Mouse (Mus musculus): ENCODE results near the gene Cd59b. TPM values are rescaled to one million over a fixed set of nuclear protein-coding genes. Genes with fewer than 3 reads are reported as not detected.
A peak's percentile ranks its signal among the peaks of the same experiment; 100 is the strongest.

The Cd59b gene
- polyA plus RNA-seq (2016; fragmentation: Nextera tagmentation; extraction: Ambion mirVana) = 3.8 and 5.0 TPM in 2 replicates

DNA sequence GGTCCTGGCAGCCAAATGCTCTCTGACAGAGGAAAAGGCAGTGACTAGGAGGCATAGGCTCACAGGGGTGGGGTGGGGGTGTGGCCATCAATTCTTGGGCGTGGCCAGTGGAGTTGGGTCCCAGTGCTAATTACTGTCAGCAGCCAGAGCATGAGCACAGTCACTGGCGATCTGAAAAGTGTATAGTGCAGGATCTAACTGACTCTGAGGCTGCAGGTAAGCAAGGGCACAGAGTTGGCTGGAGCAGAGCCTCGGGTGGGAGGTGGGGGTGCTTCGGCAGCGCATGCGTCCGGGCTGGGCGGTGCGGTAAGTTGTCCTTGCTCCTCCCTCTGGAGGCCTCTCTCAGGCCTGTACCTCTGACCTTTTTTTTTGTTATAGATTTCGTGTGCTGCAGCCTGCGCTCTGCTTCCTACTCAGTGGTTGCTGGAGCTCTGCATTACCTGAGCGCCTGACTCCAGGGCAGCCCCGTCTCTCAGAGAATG lies at the start of gene Cd59b:
TSS of gene Cd59b (plus strand) at position 146 of the 482 bp plus-strand sequence.
- Histone ChIP-seq H3K4me3 (peak within 1 kb of the TSS; percentile 50), H3K36me3 (peaks cover 3% of the 10 kb centered on the region; the same call in 1 of the 2 replicates), H3K27me3 (ENCODE audit: low read depth, poor library complexity, severe bottlenecking) (no peaks in the 10 kb centered on the region), H3K9me3 (replicated peaks) (no peaks in the 10 kb centered on the region), H3K27ac (peak within 1 kb of the TSS; percentile 84), H3K4me1 (peaks cover 9% of the 10 kb centered on the region)
- DNase-seq (ENCODE audit: low spot score) = peak; percentile 69
- WGBS = 6% methylated on average over 13 of the region's 13 CpGs

- H3K4me3 ChIP-seq = no peak overlapping the region
These were observed 46.6 kb upstream of the Cd59b start for GRCm38 (mm10) chr2:104023096-104023495.

GRCm38 (mm10) chr2:104024656-104025055 lies 45.0 kb upstream of the Cd59b start:
- WGBS = 93% methylated on average over 4 of the region's 4 CpGs
- no peaks in the 10 kb centered on the region for H3K36me3 ChIP-seq
- no peak overlapping the region for H3K27ac ChIP-seq

More at GRCm38 (mm10) chr2:104023096-104023495, 46.6 kb upstream of the Cd59b start:
- Histone ChIP-seq H3K9me3 (replicated peaks) (no peaks in the 10 kb centered on the region), H3K36me3 (no peaks in the 10 kb centered on the region), H3K27ac (no peak overlapping the region), H3K4me1 (peaks cover 5% of the 10 kb centered on the region), H3K27me3 (ENCODE audit: low read depth, poor library complexity, severe bottlenecking) (no peaks in the 10 kb centered on the region)
- WGBS = 89% methylated on average over 7 of the region's 7 CpGs
- DNase-seq (ENCODE audit: low spot score) = no peak

GRCm38 (mm10) chr2:104027458-104028138 lies 42.1 kb upstream of the Cd59b start, which contains the start of gene Fbxo3:
Fbxo3 (plus strand) TSS chr2:104027721.
- Histone ChIP-seq H3K36me3 (peaks cover 6% of the 10 kb centered on the region; the same call in 1 of the 2 replicates), H3K9me3 (replicated peaks) (no peaks in the 10 kb centered on the region), H3K27ac (peak within 1 kb of the TSS; percentile 90), H3K4me1 (peaks cover 15% of the 10 kb centered on the region), H3K27me3 (ENCODE audit: low read depth, poor library complexity, severe bottlenecking) (no peaks in the 10 kb centered on the region), H3K4me3 (peak within 1 kb of the TSS; percentile 77)
- under 1% methylated on average over 30 of the region's 44 CpGs for WGBS
- DNase-seq (ENCODE audit: low spot score) = peak; percentile 96

More at GRCm38 (mm10) chr2:104024656-104025055, 45.0 kb upstream of the Cd59b start:
- no peak overlapping the region for H3K4me3 ChIP-seq
- no peak for DNase-seq (ENCODE audit: low spot score)
- no peaks in the 10 kb centered on the region for H3K9me3 ChIP-seq (replicated peaks)
- no peaks in the 10 kb centered on the region for H3K27me3 ChIP-seq (ENCODE audit: low read depth, poor library complexity, severe bottlenecking)
- H3K4me1 ChIP-seq = peaks cover 15% of the 10 kb centered on the region

- peaks cover 15% of the 10 kb centered on the region for H3K4me1 ChIP-seq
- WGBS = 1% methylated on average over 32 of the region's 32 CpGs
- no peaks in the 10 kb centered on the region for H3K27me3 ChIP-seq (ENCODE audit: low read depth, poor library complexity, severe bottlenecking)
- peaks cover 6% of the 10 kb centered on the region; the same call in 1 of the 2 replicates for H3K36me3 ChIP-seq
- DNase-seq (ENCODE audit: low spot score) = no peak
- peak within 1 kb of the TSS; percentile 90 for H3K27ac ChIP-seq
- peak within 1 kb of the TSS; percentile 77 for H3K4me3 ChIP-seq
- no peaks in the 10 kb centered on the region for H3K9me3 ChIP-seq (replicated peaks)
These were observed 41.4 kb upstream of the Cd59b start, which contains the start of gene 4931422A03Rik for GRCm38 (mm10) chr2:104028139-104028723. 4931422A03Rik (minus strand) TSS chr2:104028361.

- no peak for DNase-seq (ENCODE audit: low spot score)
- Histone ChIP-seq H3K27me3 (ENCODE audit: low read depth, poor library complexity, severe bottlenecking) (no peaks in the 10 kb centered on the region), H3K4me1 (peaks cover 15% of the 10 kb centered on the region), H3K36me3 (peaks cover 8% of the 10 kb centered on the region), H3K27ac (no peak overlapping the region), H3K9me3 (replicated peaks) (no peaks in the 10 kb centered on the region), H3K4me3 (peak overlapping the region; percentile 77)
- 91% methylated on average over 2 of the region's 2 CpGs for WGBS
These were observed 40.6 kb upstream of the Cd59b start for GRCm38 (mm10) chr2:104029074-104029473.

GRCm38 (mm10) chr2:104030381-104030780 lies 39.3 kb upstream of the Cd59b start:
- Histone ChIP-seq H3K27me3 (ENCODE audit: low read depth, poor library complexity, severe bottlenecking) (no peaks in the 10 kb centered on the region), H3K27ac (no peak overlapping the region), H3K9me3 (replicated peaks) (no peaks in the 10 kb centered on the region), H3K4me1 (peaks cover 15% of the 10 kb centered on the region), H3K4me3 (no peak overlapping the region), H3K36me3 (peaks cover 16% of the 10 kb centered on the region)
- WGBS = 91% methylated on average over 3 of the region's 3 CpGs
- no peak for DNase-seq (ENCODE audit: low spot score)

GRCm38 (mm10) chr2:104032056-104032455 lies 37.6 kb upstream of the Cd59b start:
- Histone ChIP-seq H3K9me3 (replicated peaks) (no peaks in the 10 kb centered on the region), H3K36me3 (peaks cover 32% of the 10 kb centered on the region), H3K4me3 (no peak overlapping the region), H3K4me1 (peaks cover 15% of the 10 kb centered on the region), H3K27me3 (ENCODE audit: low read depth, poor library complexity, severe bottlenecking) (no peaks in the 10 kb centered on the region), H3K27ac (no peak overlapping the region)
- 90% methylated on average over 3 of the region's 3 CpGs for WGBS
- no peak for DNase-seq (ENCODE audit: low spot score)

DNA sequence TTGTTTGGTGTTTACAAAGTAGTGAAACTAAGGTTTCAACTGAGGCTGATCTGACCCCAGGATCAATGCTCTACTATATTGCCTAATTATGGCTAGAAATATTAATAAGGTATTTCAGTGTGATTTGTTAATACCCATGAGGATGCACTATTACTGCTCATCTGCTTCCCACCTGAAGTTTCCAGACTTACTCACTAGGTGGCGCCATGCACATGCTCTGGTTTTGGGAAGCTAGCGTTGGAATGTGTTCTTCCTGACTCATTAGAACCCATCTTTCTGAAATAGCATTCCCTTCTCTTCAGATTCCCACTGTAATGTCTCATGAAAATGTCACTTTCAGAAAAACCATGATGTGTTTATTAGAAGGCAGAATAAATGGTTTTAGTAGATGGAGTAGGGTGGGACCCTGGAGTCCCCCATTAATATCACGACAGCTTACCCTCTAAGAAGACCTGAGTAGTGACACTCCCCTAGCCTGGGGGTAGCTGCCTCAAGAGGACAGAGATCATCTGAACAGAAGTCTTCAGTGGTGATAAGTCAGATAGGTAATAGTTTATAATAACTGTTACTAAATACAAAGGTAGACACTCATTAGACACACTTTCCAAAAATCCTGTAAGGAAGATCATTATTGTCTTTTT lies 34.7 kb upstream of the Cd59b start:
- Histone ChIP-seq H3K27ac (no peak overlapping the region), H3K4me3 (no peak overlapping the region), H3K4me1 (no peaks in the 10 kb centered on the region), H3K36me3 (peaks cover 58% of the 10 kb centered on the region), H3K27me3 (ENCODE audit: low read depth, poor library complexity, severe bottlenecking) (no peaks in the 10 kb centered on the region), H3K9me3 (replicated peaks) (no peaks in the 10 kb centered on the region)
- peak; percentile 65 for DNase-seq (ENCODE audit: low spot score)
- WGBS = 37% methylated on average over 3 of the region's 3 CpGs

GRCm38 (mm10) chr2:104035595-104035994 lies 34.1 kb upstream of the Cd59b start:
- Histone ChIP-seq H3K9me3 (replicated peaks) (no peaks in the 10 kb centered on the region), H3K27me3 (ENCODE audit: low read depth, poor library complexity, severe bottlenecking) (no peaks in the 10 kb centered on the region), H3K4me3 (no peak overlapping the region), H3K4me1 (no peaks in the 10 kb centered on the region), H3K27ac (no peak overlapping the region), H3K36me3 (peaks cover 63% of the 10 kb centered on the region)
- 89% methylated on average over 6 of the region's 6 CpGs for WGBS
- no peak for DNase-seq (ENCODE audit: low spot score)

DNA sequence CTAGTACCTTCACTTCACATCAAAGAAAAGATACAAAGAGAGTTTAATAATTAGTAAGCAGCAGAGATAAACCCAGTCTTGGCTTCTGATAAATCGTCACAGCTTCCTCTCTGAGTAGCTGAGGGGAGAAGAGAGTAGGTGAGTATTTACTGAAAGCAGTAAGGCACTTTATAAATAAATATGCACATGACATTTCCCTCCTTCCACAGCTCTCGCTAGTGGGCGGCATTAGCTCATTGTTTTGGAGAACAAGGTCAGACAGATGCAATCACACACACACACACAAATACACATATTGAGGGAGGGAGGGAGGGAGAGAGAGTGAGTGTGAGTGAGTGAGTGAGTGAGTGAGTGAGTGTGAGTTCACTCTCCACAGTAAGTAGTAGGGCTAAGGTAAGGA lies 33.3 kb upstream of the Cd59b start:
- no peaks in the 10 kb centered on the region for H3K4me1 ChIP-seq
- 83% methylated on average over 3 of the region's 3 CpGs for WGBS
- peaks cover 68% of the 10 kb centered on the region for H3K36me3 ChIP-seq

GRCm38 (mm10) chr2:104038236-104038635 lies 31.4 kb upstream of the Cd59b start:
- H3K36me3 ChIP-seq = peaks cover 68% of the 10 kb centered on the region
- no peaks in the 10 kb centered on the region for H3K4me1 ChIP-seq
- H3K4me3 ChIP-seq = no peak overlapping the region
- WGBS = 79% methylated on average over 2 of the region's 2 CpGs
- no peak overlapping the region for H3K27ac ChIP-seq
- no peaks in the 10 kb centered on the region for H3K27me3 ChIP-seq (ENCODE audit: low read depth, poor library complexity, severe bottlenecking)
- H3K9me3 ChIP-seq (replicated peaks) = no peaks in the 10 kb centered on the region
- DNase-seq (ENCODE audit: low spot score) = no peak

More for the DNA sequence above, 33.3 kb upstream of the Cd59b start:
- H3K27me3 ChIP-seq (ENCODE audit: low read depth, poor library complexity, severe bottlenecking) = no peaks in the 10 kb centered on the region
- DNase-seq (ENCODE audit: low spot score) = no peak
- H3K4me3 ChIP-seq = no peak overlapping the region
- no peak overlapping the region for H3K27ac ChIP-seq
- no peaks in the 10 kb centered on the region for H3K9me3 ChIP-seq (replicated peaks)

- H3K9me3 ChIP-seq (replicated peaks) = no peaks in the 10 kb centered on the region
- no peak overlapping the region for H3K27ac ChIP-seq
- H3K27me3 ChIP-seq (ENCODE audit: low read depth, poor library complexity, severe bottlenecking) = no peaks in the 10 kb centered on the region
- DNase-seq (ENCODE audit: low spot score) = no peak
- no peak overlapping the region for H3K4me3 ChIP-seq
- no peaks in the 10 kb centered on the region for H3K4me1 ChIP-seq
- WGBS = 91% methylated on average over 5 of the region's 5 CpGs
- peaks cover 65% of the 10 kb centered on the region for H3K36me3 ChIP-seq
These were observed 28.0 kb upstream of the Cd59b start for GRCm38 (mm10) chr2:104041632-104042031.
